In genomic region chr3:123329251-123329650, GRCm38 (mm10) we compare ENCODE assay signal across 8 mouse cellular contexts. TPM values are rescaled to one million over a fixed set of nuclear protein-coding genes. Genes with fewer than 3 reads are reported as not detected.
A peak's percentile ranks its signal among the peaks of the same experiment; 100 is the strongest.
DNase-seq lines count a peak whose midpoint lies in the region; ATAC-seq lines count a peak whose summit lies in the region.

No protein-coding gene starts in this region.

- no peak for DNase-seq in frontal cortex, postnatal 14 days (ENCODE audit: low spot score in 2 of 2)
- peak; percentile 43 to 47 for DNase-seq in adrenal gland, adult 18-20 months (ENCODE audit: low spot score in 2 of 2)
- DNase-seq in heart, adult 8-10 months (ENCODE audit: low spot score): peak; percentile 81
- DNase-seq in kidney, postnatal 14 days: peak; percentile 72
- DNase-seq in testis, postnatal 14 days (ENCODE audit: low spot score): peak; percentile 75
- no peak for DNase-seq in layer of hippocampus, postnatal 25 days (ENCODE audit: extremely low spot score in 1 of 2, low spot score in 1 of 2)

- ATAC-seq in frontal cortex, adult (ENCODE audit: low TSS enrichment): peak; percentile 20; the same call in 1 of the 2 replicates
- ATAC-seq in megakaryocyte progenitor cell, adult 5-6 weeks (replicated peaks; ENCODE audit: poor library complexity): no peak

RNA-seq across cellular contexts. Expression of gene Mettl14, which starts 56.7 kb away (rescaled TPM):
- total RNA-seq in adrenal gland, adult 18-20 months (2021): 10 to 100 TPM; 13.4 to 15.2 TPM
- total RNA-seq in heart, adult 8-10 months (2022): 10 to 100 TPM; 11.4 to 13.1 (median 12.1) TPM
- 19.9 and 20.4 TPM in 2 replicates for total RNA-seq in megakaryocyte progenitor cell, adult 5-6 weeks (2015)
- 24.3 and 31.6 TPM in 2 replicates for total RNA-seq in megakaryocyte progenitor cell, adult 5-6 weeks (2017)
- 10 to 100 TPM; 14.0 to 15.4 TPM for total RNA-seq in layer of hippocampus, postnatal 25 days (2021)

Comparison
In these comparisons a context has a peak if more than half of its experiments do, and no peak if none do; other contexts are left out.
1. DNase-seq: peak in adrenal gland, adult 18-20 months (2 of 2), heart, adult 8-10 months (single experiment), kidney, postnatal 14 days (single experiment) and testis, postnatal 14 days (single experiment); none in frontal cortex, postnatal 14 days (0 of 2) and layer of hippocampus, postnatal 25 days (0 of 2).